Mouse (Mus musculus) CH12.LX (cell line): ENCODE measurements around the gene Slc9a9. TPM values are rescaled to one million over a fixed set of nuclear protein-coding genes. Genes with fewer than 3 reads are reported as not detected.

Experiments
- DNase-seq: peaks from one replicate; pipeline ENCODE4 v3.0.0-alpha.2; 2013; ENCODE audit errors: extremely low read depth
- H3K27ac ChIP-seq: 2 replicates; pipeline ENCODE4 v1.5.1; 2012; ENCODE audit warnings: low read depth, mild to moderate bottlenecking, control low read depth, moderate library complexity; ENCODE audit not compliant: insufficient read depth
- H3K27me3 ChIP-seq: replicated peaks from 2 replicates; pipeline ENCODE3; 2012; ENCODE audit warnings: inconsistent platforms
- H3K36me3 ChIP-seq, 2 experiments: replicated peaks in 1 of 2; 2 replicates each; pipeline versions ENCODE3 to v1.6.1; 2012; ENCODE audit warnings: inconsistent platforms in 1 of 2, low read length in 1 of 2, mild to moderate bottlenecking in 1 of 2, mixed read lengths in 1 of 2, moderate library complexity in 1 of 2; ENCODE audit not compliant: control insufficient read depth in 1 of 2, insufficient read depth in 1 of 2
- H3K4me1 ChIP-seq, 2 experiments: 2 replicates each; pipeline ENCODE4 v1.6.1; 2012; ENCODE audit warnings: inconsistent platforms in 1 of 2, moderate library complexity in 1 of 2; ENCODE audit not compliant: insufficient read depth in 2 of 2, control insufficient read depth in 1 of 2
- H3K4me2 ChIP-seq: 2 replicates; pipeline ENCODE4 v1.6.1; 2012; ENCODE audit warnings: low read depth, mild to moderate bottlenecking, control low read depth; ENCODE audit not compliant: poor library complexity, insufficient read depth, severe bottlenecking
- H3K4me3 ChIP-seq, 3 experiments: fragments of 150-350 bp in 1 of 3; sonication (generic) in 1 of 3; replicated peaks in 1 of 3; 2 replicates each; pipeline versions ENCODE3 to v1.5.1; 2011 to 2012; ENCODE audit warnings: low read depth in 2 of 3, low read length in 2 of 3, mild to moderate bottlenecking in 2 of 3, moderate library complexity in 2 of 3, control low read depth in 1 of 3, improper control_type of control experiment in 1 of 3, inconsistent platforms in 1 of 3, mixed read lengths in 1 of 3; ENCODE audit not compliant: poor library complexity in 1 of 3
- H3K79me2 ChIP-seq: replicated peaks from 2 replicates; pipeline ENCODE4 v1.6.1; 2012; ENCODE audit warnings: mild to moderate bottlenecking, moderate library complexity; ENCODE audit not compliant: control insufficient read depth, poor library complexity, insufficient read depth, severe bottlenecking; ENCODE audit errors: extremely low read depth
- H3K9ac ChIP-seq: 2 replicates; pipeline ENCODE4 v1.6.1; 2012; ENCODE audit warnings: low read depth, mild to moderate bottlenecking, control low read depth, moderate library complexity; ENCODE audit not compliant: insufficient read depth
- H3K9me3 ChIP-seq: replicated peaks from 2 replicates; pipeline ENCODE3; 2012; ENCODE audit warnings: low read length, inconsistent platforms, mixed read lengths
- CHD1 ChIP-seq: IDR thresholded peaks from 2 replicates; pipeline ENCODE4 v1.6.1; 2012; ENCODE audit warnings: low read depth, low read length, improper control_type of control experiment, inconsistent platforms
- CHD2 ChIP-seq: IDR thresholded peaks from 2 replicates; pipeline ENCODE4 v1.6.1; 2011; ENCODE audit warnings: low read length, improper control_type of control experiment
- CTCF ChIP-seq, 2 experiments: IDR thresholded peaks in 1 of 2; conservative IDR thresholded peaks in 1 of 2; 2 replicates each; pipeline ENCODE4 v1.5.1; 2011 to 2012; ENCODE audit warnings: low read depth in 2 of 2, low read length in 2 of 2, improper control_type of control experiment in 1 of 2, inconsistent platforms in 1 of 2, mild to moderate bottlenecking in 1 of 2, moderate library complexity in 1 of 2
- E2F4 ChIP-seq: IDR thresholded peaks from 2 replicates; pipeline ENCODE4 v1.6.1; 2011; ENCODE audit warnings: low read depth, low read length, improper control_type of control experiment; ENCODE audit not compliant: insufficient replicate concordance
- HCFC1 ChIP-seq: IDR thresholded peaks from 2 replicates; pipeline ENCODE4 v1.6.1; 2012; ENCODE audit warnings: low read depth, mild to moderate bottlenecking, inconsistent platforms, low read length, improper control_type of control experiment
- JUND ChIP-seq: conservative IDR thresholded peaks from 2 replicates; pipeline ENCODE4 v1.6.1; 2011; ENCODE audit warnings: low read depth, low read length, improper control_type of control experiment
- MAX ChIP-seq: IDR thresholded peaks from 2 replicates; pipeline ENCODE4 v1.6.1; 2011; ENCODE audit warnings: low read length, improper control_type of control experiment
- MXI1 ChIP-seq: IDR thresholded peaks from 2 replicates; pipeline ENCODE4 v1.6.1; 2011; ENCODE audit warnings: mild to moderate bottlenecking, low read depth, low read length, improper control_type of control experiment
- NRF1 ChIP-seq: IDR thresholded peaks from 2 replicates; pipeline ENCODE4 v1.6.1; 2014; ENCODE audit warnings: low read depth, mild to moderate bottlenecking, inconsistent platforms, low read length, improper control_type of control experiment, moderate library complexity
- PAX5 ChIP-seq: IDR thresholded peaks from 2 replicates; pipeline ENCODE4 v1.6.1; 2012; ENCODE audit warnings: low read length, inconsistent platforms, mixed read lengths
- POLR2A ChIP-seq: IDR thresholded peaks from 2 replicates; pipeline ENCODE4 v1.6.1; 2011; ENCODE audit warnings: low read depth, mild to moderate bottlenecking, improper control_type of control experiment, low read length
- RAD21 ChIP-seq: IDR thresholded peaks from 2 replicates; pipeline ENCODE4 v1.6.1; 2011; ENCODE audit warnings: low read depth, mild to moderate bottlenecking, low read length, improper control_type of control experiment, moderate library complexity
- SMC3 ChIP-seq: IDR thresholded peaks from 2 replicates; pipeline ENCODE4 v1.6.1; 2011; ENCODE audit warnings: low read depth, low read length, improper control_type of control experiment
- UBTF ChIP-seq: IDR thresholded peaks from 2 replicates; pipeline ENCODE4 v1.6.1; 2012; ENCODE audit warnings: low read depth, mild to moderate bottlenecking, inconsistent platforms, low read length, improper control_type of control experiment, moderate library complexity
- USF2 ChIP-seq: conservative IDR thresholded peaks from 2 replicates; pipeline ENCODE4 v1.6.1; 2011; ENCODE audit warnings: low read depth, low read length, improper control_type of control experiment
- ZNF384 ChIP-seq: IDR thresholded peaks from 2 replicates; pipeline ENCODE4 v1.6.1; 2012; ENCODE audit warnings: low read depth, low read length, improper control_type of control experiment, inconsistent platforms
- dilution Hi-C: fragments of 300-500 bp; cut with MboI; formaldehyde crosslinking; loops from 2 replicates; pipeline ENCODE4 v1.14.3; 2020; ENCODE audit warnings: low sequenced_read_pairs; ENCODE audit not compliant: extremely low pct_unique_long_range_greater_than_20kb, extremely low pct_ligation_motif_present
- in situ Hi-C: fragments of 300-500 bp; cut with MboI; formaldehyde crosslinking; loops from 3 replicates; pipeline ENCODE4 v1.14.3; 2019; ENCODE audit warnings: low sequenced_read_pairs, low pct_ligation_motif_present, low pct_unique_long_range_greater_than_20kb, mixed read lengths
- polyA plus RNA-seq: library from polyadenylated mRNA; unstranded; fragments of >175 nt; gene quantifications from 2 replicates; pipeline ENCODE4 v1.2.1, GENCODE M21; 2012; ENCODE audit warnings: low read depth; ENCODE audit not compliant: insufficient read length
- total RNA-seq, 2 experiments: library from RNA; depleted of rRNA; stranded (reverse); fragments of 300-350 nt in 1 of 2; fragments of >200 nt in 1 of 2; gene quantifications; 2 replicates each; pipeline ENCODE4 v1.2.3; 2012 to 2014

The Slc9a9 gene
- total and polyA plus RNA-seq, 3 experiments: not detected

GRCm38 (mm10) chr9:95127774-95128173, 458.1 kb downstream of the Slc9a9 start:
- H3K27me3 ChIP-seq: no peaks in the 10 kb centered on the region
- H3K9ac ChIP-seq: no peak overlapping the region
- in situ Hi-C loops: no loop called here
- no peaks in the 10 kb centered on the region for H3K79me2 ChIP-seq
- no peak for TF ChIP-seq JUND
- TF ChIP-seq POLR2A: no peak
- TF ChIP-seq UBTF: no peak
- TF ChIP-seq CHD1: no peak
- no peak for TF ChIP-seq USF2
- TF ChIP-seq MXI1: no peak
- TF ChIP-seq E2F4: no peak
- TF ChIP-seq RAD21: no peak
- TF ChIP-seq NRF1: no peak
- TF ChIP-seq PAX5: no peak
- no peak for TF ChIP-seq ZNF384
- H3K36me3 ChIP-seq: no peaks in the 10 kb centered on the region
- H3K4me2 ChIP-seq: no peak overlapping the region
- dilution Hi-C loops: no loop called here
- peaks cover 25% of the 10 kb centered on the region for H3K9me3 ChIP-seq
- no peak overlapping the region for H3K4me3 ChIP-seq
- DNase-seq: no peak
- H3K4me1 ChIP-seq: no peaks in the 10 kb centered on the region
- no peak overlapping the region for H3K27ac ChIP-seq

DNA sequence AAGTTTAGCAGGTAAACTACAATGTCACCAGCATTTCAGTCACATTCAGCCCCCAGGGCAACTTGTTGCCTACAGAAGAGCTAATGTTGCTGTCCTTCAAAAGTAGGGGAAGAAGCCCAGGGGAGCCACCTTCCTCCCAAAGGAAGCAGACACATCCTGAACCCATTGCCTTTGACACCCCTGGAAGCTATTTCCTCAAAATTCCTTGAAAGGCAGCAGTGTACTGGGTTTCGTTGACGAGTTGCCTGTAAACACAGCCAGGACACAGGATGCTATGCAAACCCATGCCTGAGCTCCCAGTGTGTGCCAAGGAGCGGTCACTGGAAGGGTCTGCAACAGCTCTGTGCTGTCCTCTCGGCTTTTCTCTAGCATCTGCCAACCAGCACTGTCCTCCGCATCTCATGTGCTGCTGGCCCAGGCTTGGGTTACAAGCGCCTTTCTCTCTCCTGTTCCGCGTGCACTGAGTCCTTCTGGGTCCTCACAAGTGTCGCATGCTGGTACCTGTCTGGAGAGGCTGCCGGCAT, 479.6 kb downstream of the Slc9a9 start:
- Histone ChIP-seq H3K27me3 (no peaks in the 10 kb centered on the region), H3K4me1 (no peaks in the 10 kb centered on the region), H3K27ac (no peak overlapping the region), H3K36me3 (no peaks in the 10 kb centered on the region), H3K9me3 (peaks cover 21% of the 10 kb centered on the region), H3K4me2 (no peak overlapping the region), H3K9ac (no peak overlapping the region), H3K79me2 (no peaks in the 10 kb centered on the region), H3K4me3 (no peak overlapping the region)
- DNase-seq: no peak
- TF ChIP-seq MAX (no peak), POLR2A (no peak), CTCF (conservative IDR thresholded peaks at IDR 0.05 in 1 of 2, IDR thresholded peaks at IDR 0.05 in 1 of 2; ENCODE audit: low read depth in 2 of 2, low read length in 2 of 2) (no peak), UBTF (no peak)
- in situ Hi-C loops (no loop called here), dilution Hi-C loops (no loop called here)

- H3K79me2 ChIP-seq: no peaks in the 10 kb centered on the region
- peaks cover 21% of the 10 kb centered on the region for H3K9me3 ChIP-seq
- dilution Hi-C loops (no loop called here), in situ Hi-C loops (no loop called here)
- H3K27ac ChIP-seq: no peak overlapping the region
- DNase-seq: no peak
- no peaks in the 10 kb centered on the region for H3K27me3 ChIP-seq
- no peaks in the 10 kb centered on the region for H3K36me3 ChIP-seq
- H3K4me1 ChIP-seq: no peaks in the 10 kb centered on the region
- no peak overlapping the region for H3K4me3 ChIP-seq
- TF ChIP-seq USF2 (no peak), CHD2 (no peak), HCFC1 (no peak), SMC3 (no peak)
- no peak overlapping the region for H3K9ac ChIP-seq
- no peak overlapping the region for H3K4me2 ChIP-seq
These were observed 480.4 kb downstream of the Slc9a9 start for GRCm38 (mm10) chr9:95150096-95150495.
